Mouse (Mus musculus) CD4-positive helper T cell, adult 2 months (primary cell): ENCODE results near the gene Zfp800.
A peak's percentile ranks its signal among the peaks of the same experiment; 100 is the strongest.

Source experiments
- DNase-seq: peaks from one replicate; pipeline ENCODE4 v3.0.0-alpha.2; 2012; ENCODE audit warnings: low read depth, missing footprints, low spot score

Zfp800 gene

GRCm38 (mm10) chr6:28397681-28398203 lies at the start of gene Zfp800:
Gene Zfp800 (minus strand): TSS chr6:28398005.
- peak; percentile 34 for DNase-seq

DNA sequence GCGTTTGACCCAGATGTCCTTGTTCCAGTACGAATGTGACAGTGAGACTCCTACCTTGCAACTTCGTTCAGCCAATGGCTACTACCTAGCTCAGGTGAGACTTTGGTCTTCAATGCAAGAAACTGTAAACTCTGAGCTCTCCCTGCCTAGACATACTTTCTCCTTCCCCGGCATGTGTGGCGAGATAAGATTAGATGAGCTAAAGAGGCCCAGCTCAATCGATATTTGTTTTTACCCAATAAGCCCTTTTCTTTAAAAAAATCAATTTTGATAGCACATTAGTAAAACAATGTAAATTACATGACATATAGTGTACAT lies 33.7 kb upstream of the Zfp800 start:
- DNase-seq, result no peak

DNA sequence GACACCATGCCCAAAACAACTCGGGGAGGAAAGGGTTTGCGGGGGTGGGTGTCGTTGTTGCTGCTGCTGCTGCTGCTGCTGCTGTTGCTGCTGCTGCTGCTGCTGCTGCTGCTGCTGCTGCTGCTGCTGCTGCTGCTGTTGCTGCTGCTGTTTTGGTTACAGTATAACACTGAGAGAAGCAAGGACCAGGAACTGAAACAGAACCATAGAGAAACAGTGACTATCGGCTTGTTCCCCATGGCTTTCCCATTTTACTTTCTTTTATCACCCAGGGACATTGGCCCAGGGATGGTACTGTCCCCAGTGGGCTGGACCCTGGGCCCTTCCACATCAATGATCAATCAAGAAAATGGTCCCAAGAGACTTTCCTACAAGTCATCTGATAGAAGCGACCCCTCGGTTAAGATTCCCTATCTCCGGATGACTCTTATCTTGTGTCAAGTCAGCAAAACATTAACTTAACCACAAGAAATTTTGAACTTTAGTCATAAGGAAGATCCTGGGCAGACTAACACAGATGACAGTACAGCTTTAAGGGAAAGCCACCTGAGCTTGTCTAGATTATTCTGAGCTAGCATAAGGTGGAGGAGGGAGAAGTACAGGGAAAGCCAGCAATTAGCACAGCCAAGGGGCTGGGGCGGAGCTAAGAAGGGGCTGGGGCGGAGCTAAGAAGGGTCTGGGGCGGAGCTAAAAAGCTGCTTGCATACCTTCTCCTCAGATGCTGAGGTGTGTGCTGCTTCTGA lies 33.2 kb upstream of the Zfp800 start:
- no peak for DNase-seq

DNA sequence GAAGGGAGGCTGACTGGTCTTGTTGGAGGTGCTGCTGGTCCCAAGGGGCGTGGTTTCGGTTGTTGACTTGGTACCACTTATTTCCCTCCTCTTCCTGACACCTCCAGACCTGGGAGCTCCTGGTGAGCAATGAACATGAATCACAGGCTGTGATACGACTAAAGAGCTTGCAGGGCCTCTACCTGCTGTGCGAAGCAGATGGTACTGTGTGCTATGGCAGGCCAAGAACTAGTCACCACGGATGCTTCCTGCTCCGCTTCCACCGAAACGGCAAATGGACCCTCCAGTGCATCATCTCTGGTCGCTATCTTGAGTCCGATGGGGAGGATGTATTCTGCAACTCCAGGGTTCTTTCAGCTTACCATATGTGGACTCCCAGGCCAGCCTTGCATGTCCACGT lies 32.1 kb upstream of the Zfp800 start:
- no peak for DNase-seq

GRCm38 (mm10) chr6:28428290-28428689 lies 30.5 kb upstream of the Zfp800 start, which contains the start of gene Gcc1:
Gene Gcc1 (minus strand): TSS chr6:28428390.
- DNase-seq, result no peak

DNA sequence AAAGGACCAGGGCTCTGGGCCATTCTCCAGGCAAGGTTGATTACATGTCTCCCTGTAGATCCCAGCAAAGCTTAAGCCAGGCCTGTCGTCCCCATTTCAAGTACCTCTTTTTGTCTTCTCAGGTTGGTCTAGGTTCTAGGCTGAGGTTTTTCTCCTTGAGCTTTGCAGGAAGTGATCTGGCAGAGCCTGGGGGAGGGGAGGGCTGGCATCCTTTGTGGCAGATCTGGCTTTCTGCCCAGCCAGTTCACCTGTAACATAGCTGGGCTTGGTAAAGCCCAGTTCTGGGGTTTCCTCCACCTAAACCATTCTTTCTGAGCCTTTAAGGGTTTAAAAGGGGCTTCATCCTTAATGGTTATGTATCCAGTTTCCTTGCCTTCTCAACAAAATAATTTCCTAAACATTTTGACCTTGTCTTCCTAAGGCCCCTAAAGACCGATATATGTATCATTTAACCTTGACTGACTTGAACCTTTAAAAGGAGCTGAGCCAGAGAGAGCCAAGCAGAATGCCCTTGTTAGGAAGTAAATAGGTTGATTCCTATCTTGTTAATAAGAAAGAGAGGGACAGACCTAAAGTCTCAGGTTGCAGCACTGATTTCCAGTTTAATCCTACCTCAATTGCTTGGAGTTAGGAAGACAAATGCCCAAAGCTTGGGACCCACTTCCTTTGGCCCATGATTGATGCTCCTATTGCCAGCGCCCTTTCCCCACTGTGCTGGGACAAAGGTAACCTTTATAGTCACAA lies 29.5 kb upstream of the Zfp800 start, which contains the start of gene Fscn3:
TSS of gene Fscn3 (plus strand) at position 694 of the 744 bp plus-strand sequence.
- peak; percentile 73 for DNase-seq

GRCm38 (mm10) chr6:28425019-28425418 lies 27.2 kb upstream of the Zfp800 start:
- DNase-seq, result no peak

- peak; percentile 67 for DNase-seq
Observed at GRCm38 (mm10) chr6:28423767-28424695, 26.2 kb upstream of the Zfp800 start.

DNA sequence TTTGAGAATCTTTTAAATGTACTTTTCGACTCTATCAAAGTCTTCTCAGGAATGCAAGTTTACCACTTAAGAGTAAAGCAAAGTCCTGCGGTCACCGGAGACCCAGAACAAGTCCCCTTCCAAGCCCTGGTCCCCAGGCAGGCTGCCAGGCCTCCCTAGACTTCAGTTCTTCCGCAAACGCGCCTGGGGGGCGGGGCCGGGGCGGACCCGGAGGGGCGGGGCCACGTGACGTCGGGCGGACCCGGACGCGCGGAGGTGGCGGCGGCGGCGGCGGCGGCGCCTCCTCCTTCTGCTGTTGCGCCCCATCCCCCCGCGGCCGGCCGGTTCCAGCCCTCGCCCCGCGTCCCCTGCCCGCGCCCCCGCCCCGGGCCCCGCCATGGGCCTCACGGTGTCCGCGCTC lies 25.5 kb upstream of the Zfp800 start, which contains the start of gene Arf5:
TSS of gene Arf5 (plus strand) at position 248 of the 400 bp plus-strand sequence.
- DNase-seq, result peak; percentile 90

DNA sequence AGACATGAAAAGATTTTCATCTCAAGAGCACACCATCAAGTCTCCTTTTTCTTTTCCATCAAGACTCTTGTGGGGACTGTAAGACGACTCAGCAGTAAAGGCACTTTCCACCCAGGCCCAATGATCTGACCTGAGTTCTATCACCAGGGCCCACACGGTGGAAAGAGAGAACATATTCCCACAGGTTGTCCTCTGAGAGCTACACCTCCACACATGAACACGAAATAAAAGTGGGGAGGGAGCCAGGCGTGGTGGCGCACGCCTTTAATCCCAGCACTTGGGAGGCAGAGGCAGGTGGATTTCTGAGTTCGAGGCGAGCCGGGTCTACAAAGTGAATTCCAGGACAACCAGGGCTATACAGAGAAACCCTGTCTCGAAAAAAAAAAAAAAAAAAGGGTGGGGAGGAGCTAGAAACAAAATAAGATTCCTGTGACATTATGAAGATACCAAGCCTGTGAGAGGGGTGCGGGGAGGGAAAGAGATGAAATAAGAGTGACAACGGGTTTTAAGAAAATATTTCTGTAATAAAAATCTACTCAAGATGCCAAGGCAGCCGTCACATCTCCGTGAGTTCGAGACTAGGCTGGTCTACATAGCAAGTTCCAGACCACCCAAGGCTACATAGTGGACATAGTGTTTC lies 25.0 kb upstream of the Zfp800 start:
- no peak for DNase-seq

- peak; percentile 98 for DNase-seq
Observed at GRCm38 (mm10) chr6:28421469-28422000, 23.7 kb upstream of the Zfp800 start.

- DNase-seq, result peak; percentile 28
Observed at GRCm38 (mm10) chr6:28420865-28421264, 23.1 kb upstream of the Zfp800 start.

- DNase-seq, result no peak
Observed at GRCm38 (mm10) chr6:28420361-28420760, 22.6 kb upstream of the Zfp800 start.

DNA sequence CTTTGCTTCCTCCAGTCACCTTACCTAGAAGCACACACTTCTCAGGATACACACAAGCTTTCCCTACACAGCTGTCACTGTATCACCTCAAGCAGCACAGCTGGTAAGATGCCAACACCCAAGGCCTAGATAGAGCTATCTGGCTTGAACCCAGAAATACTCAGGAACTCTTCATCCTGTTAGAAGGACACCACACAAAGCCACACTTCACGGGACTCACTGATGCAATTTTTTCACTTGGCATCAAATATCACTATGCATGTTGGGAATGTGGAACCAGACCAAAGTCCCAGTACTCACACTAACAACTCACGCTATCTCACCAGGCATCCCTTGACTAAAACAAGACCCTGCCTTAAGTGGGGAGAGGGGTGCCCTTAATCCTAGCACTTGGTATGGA lies 21.9 kb upstream of the Zfp800 start:
- DNase-seq, result no peak

- DNase-seq, result no peak
Observed at GRCm38 (mm10) chr6:28418449-28418848, 20.6 kb upstream of the Zfp800 start.

DNA sequence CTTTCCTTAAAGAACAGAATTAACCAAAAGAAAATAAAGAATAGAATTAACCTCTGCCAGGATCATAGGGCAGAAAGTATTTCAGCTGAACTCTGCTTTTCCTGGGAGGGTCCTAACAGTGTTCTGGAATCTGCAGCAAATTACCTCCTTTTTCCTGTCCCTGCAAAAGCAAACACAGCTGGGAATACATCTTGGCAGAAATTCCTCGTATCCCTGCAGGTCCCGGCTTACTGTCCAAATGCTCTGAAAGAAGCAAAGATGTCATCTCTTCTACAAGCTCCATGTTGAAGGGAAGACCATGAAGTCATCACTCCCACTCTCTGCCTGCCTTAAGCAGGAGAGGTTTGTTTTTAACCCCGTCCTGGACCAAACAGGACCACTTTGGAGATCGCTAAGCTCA lies 19.2 kb upstream of the Zfp800 start:
- no peak for DNase-seq

DNA sequence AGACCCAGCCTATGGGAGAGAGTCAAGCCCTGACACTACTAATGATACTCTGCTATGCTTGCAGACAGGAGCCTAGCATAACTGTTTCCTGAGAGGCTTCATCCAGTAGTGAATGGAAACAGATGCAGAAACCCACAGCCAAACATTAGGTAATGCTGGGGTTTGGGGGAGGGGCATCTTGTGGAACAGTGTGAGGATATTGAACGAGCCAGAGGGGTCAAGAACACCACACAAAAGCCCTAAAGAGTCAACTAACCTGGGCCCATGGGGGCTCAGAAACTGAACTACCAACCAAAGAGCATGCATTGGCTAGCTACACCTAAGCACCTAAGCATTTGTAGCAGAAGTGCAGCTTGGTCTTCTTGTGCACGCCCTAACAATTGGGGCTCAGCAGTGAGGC lies 13.4 kb upstream of the Zfp800 start:
- DNase-seq, result no peak

DNA sequence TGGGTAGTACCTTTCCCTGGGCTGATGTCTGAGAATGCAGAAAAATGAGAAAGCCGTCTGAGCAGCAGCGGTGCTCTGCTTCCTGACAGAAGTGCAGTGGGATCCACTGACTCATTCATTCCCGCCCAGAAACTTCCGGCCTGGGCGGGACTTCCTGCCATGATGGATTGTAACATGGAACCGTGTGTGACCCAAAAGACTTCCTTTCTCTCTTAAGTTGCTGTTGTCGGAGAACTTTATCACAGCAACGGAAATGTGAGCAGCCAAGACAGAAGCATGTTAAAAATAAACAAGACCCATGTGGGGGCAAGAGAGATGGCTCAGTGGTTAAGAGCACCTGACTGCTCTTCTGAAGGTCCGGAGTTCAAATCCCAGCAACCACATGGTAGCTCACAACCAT lies 12.2 kb upstream of the Zfp800 start:
- peak; percentile 65 for DNase-seq

GRCm38 (mm10) chr6:28399791-28400190 lies 2.0 kb upstream of the Zfp800 start:
- peak; percentile 39 for DNase-seq

DNA sequence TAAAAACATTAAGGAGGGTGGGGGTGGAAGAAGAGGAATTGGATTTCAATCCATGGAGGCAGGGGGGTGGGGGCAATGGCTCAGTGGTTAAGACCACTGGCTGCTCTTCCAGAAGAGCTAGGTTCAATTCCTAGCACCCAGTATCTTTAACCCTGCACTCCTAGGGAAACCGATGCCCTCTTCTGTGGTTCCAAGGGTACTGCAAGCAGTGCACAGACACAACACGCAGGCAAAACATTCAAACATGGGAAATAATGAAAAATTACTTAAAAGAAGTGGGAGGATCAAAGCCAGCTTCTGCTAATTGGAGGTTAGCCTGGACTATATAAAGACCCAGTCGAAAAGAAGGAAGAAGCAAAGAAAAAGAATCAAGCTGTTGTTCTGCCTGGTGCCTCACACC lies 921 bp upstream of the Zfp800 start:
- DNase-seq, result no peak
